Mouse (Mus musculus) liver, postnatal 0 days (tissue): ENCODE results near the gene Trabd2b.

Experiments used
- CTCF ChIP-seq: sonication (generic); IDR thresholded peaks from 2 replicates; pipeline ENCODE4 v1.5.1; 2016; ENCODE audit warnings: antibody characterized with exemption, low read depth
- EP300 ChIP-seq: IDR thresholded peaks from 2 replicates; pipeline ENCODE4 v1.6.1; 2016; ENCODE audit warnings: antibody characterized with exemption, low read depth, mild to moderate bottlenecking

DNA sequence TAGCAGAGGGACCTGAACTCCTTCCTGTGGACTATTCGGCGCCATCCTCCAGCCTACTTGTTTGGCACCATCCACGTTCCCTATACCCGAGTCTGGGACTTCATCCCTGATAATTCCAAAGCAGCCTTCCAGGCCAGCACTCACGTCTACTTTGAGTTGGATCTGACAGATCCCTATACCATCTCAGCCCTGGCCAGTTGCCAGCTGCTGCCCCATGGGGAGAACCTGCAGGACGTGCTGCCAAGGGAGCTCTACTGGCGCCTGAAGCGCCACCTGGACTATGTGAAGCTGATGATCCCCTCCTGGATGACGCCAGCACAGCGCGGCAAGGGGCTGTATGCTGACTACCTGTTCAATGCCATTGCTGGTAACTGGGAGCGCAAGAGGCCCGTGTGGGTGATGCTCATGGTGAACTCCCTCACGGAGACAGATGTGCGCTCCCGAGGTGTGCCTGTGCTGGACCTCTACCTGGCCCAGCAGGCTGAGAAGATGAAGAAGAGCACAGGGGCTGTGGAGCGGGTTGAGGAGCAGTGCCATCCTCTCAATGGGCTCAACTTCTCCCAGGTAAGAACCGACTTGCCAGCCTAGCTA, 2.5 kb downstream of the Trabd2b start:
- TF ChIP-seq CTCF (no peak), EP300 (no peak)
